Mouse (Mus musculus): ENCODE data around the gene F8a. TPM values are rescaled to one million over a fixed set of nuclear protein-coding genes. Genes with fewer than 3 reads are reported as not detected.
"Not testable (repeated sequence)": the region's sequence is repeated elsewhere in the genome, so short reads cannot be mapped to it uniquely, and the experiment has no call there.

Gene F8a
- polyA plus RNA-seq (2016; fragmentation: Nextera tagmentation; extraction: Ambion mirVana), result 14.1 and 19.8 TPM in 2 replicates

- peaks cover 10% of the 10 kb centered on the region for H3K27me3 ChIP-seq (ENCODE audit: insufficient read depth, poor library complexity, severe bottlenecking)
- 0 out of 2 replicates have a peak, but pooled peaks cover 7% of the 10 kb centered on the region for H3K4me1 ChIP-seq (replicated peaks)
- WGBS, result 18% methylated on average over 39 of the region's 39 CpGs
- no peaks in the 10 kb centered on the region for H3K36me3 ChIP-seq
- peak; percentile 83 for DNase-seq (ENCODE audit: low spot score)
- H3K9me3 ChIP-seq, result peaks cover 4% of the 10 kb centered on the region; the same call in 1 of the 2 replicates
- peak within 1 kb of the TSS; percentile 72 for H3K4me3 ChIP-seq
- H3K27ac ChIP-seq, result peak within 1 kb of the TSS; percentile 89
These were observed at the start of gene F8a for GRCm38 (mm10) chrX:73227914-73228605. TSS of gene F8a (plus strand) at chrX:73228291.

GRCm38 (mm10) chrX:73191934-73192333 lies 36.2 kb upstream of the F8a start, which contains the start of gene Xlr3b:
TSS of gene Xlr3b (plus strand) at chrX:73192207.
- H3K36me3 ChIP-seq; H3K27me3 ChIP-seq (ENCODE audit: insufficient read depth, poor library complexity, severe bottlenecking); H3K4me3 ChIP-seq; H3K9me3 ChIP-seq; H3K27ac ChIP-seq; H3K4me1 ChIP-seq (replicated peaks); DNase-seq (ENCODE audit: low spot score): not testable (repeated sequence)
- 78% methylated on average over 12 of the region's 12 CpGs for WGBS

GRCm38 (mm10) chrX:73213819-73214564 lies 14.1 kb upstream of the F8a start, which contains the start of gene Xlr4b:
TSS of gene Xlr4b (plus strand) at chrX:73214333.
- DNase-seq (ENCODE audit: low spot score); H3K9me3 ChIP-seq; H3K27ac ChIP-seq; H3K4me1 ChIP-seq (replicated peaks); H3K27me3 ChIP-seq (ENCODE audit: insufficient read depth, poor library complexity, severe bottlenecking); H3K36me3 ChIP-seq; H3K4me3 ChIP-seq: not testable (repeated sequence)
- 83% methylated on average over 19 of the region's 19 CpGs for WGBS

- H3K4me1 ChIP-seq (replicated peaks), result 0 out of 2 replicates have a peak, but pooled peaks cover 7% of the 10 kb centered on the region
- H3K4me3 ChIP-seq, result no peak overlapping the region
- no peaks in the 10 kb centered on the region for H3K36me3 ChIP-seq
- H3K9me3 ChIP-seq, result peaks cover 4% of the 10 kb centered on the region; the same call in 1 of the 2 replicates
- H3K27me3 ChIP-seq (ENCODE audit: insufficient read depth, poor library complexity, severe bottlenecking), result peaks cover 10% of the 10 kb centered on the region
- no peak for DNase-seq (ENCODE audit: low spot score)
- no peak overlapping the region for H3K27ac ChIP-seq
- 61% methylated on average over 1 of the region's 1 CpGs for WGBS
These were observed 2.7 kb upstream of the F8a start for GRCm38 (mm10) chrX:73225365-73225764.

- Histone ChIP-seq H3K9me3 (peaks cover 4% of the 10 kb centered on the region; the same call in 1 of the 2 replicates), H3K27me3 (ENCODE audit: insufficient read depth, poor library complexity, severe bottlenecking) (peaks cover 10% of the 10 kb centered on the region), H3K4me3 (peak overlapping the region; percentile 72), H3K4me1 (replicated peaks) (0 out of 2 replicates have a peak, but pooled peaks cover 7% of the 10 kb centered on the region), H3K27ac (peak overlapping the region; percentile 89), H3K36me3 (no peaks in the 10 kb centered on the region)
- 16% methylated on average over 51 of the region's 51 CpGs for WGBS
- peak; percentile 36 for DNase-seq (ENCODE audit: low spot score)
These were observed 619 bp downstream of the F8a start for GRCm38 (mm10) chrX:73228606-73229214.

- Histone ChIP-seq H3K27me3 (ENCODE audit: insufficient read depth, poor library complexity, severe bottlenecking) (peaks cover 10% of the 10 kb centered on the region), H3K9me3 (peaks cover 4% of the 10 kb centered on the region; the same call in 1 of the 2 replicates), H3K36me3 (no peaks in the 10 kb centered on the region), H3K27ac (peak overlapping the region; percentile 89), H3K4me3 (peak overlapping the region; percentile 72), H3K4me1 (replicated peaks) (0 out of 2 replicates have a peak, but pooled peaks cover 7% of the 10 kb centered on the region)
- WGBS, result 39% methylated on average over 3 of the region's 3 CpGs
- no peak for DNase-seq (ENCODE audit: low spot score)
These were observed 1.2 kb downstream of the F8a start for GRCm38 (mm10) chrX:73229288-73229687.

- not testable (repeated sequence) for H3K27me3 ChIP-seq (ENCODE audit: insufficient read depth, poor library complexity, severe bottlenecking); DNase-seq (ENCODE audit: low spot score)
- 88% methylated on average over 14 of the region's 14 CpGs for WGBS
These were observed 14.8 kb downstream of the F8a start, which contains the start of gene Xlr4c for GRCm38 (mm10) chrX:73242821-73243325. TSS of gene Xlr4c (minus strand) at chrX:73243130.

GRCm38 (mm10) chrX:73262428-73262827 lies 34.3 kb downstream of the F8a start:
- not testable (repeated sequence) for H3K4me1 ChIP-seq (replicated peaks); H3K9me3 ChIP-seq; H3K27ac ChIP-seq; H3K27me3 ChIP-seq (ENCODE audit: insufficient read depth, poor library complexity, severe bottlenecking); DNase-seq (ENCODE audit: low spot score); H3K4me3 ChIP-seq; H3K36me3 ChIP-seq
- 79% methylated on average over 1 of the region's 2 CpGs for WGBS

More at GRCm38 (mm10) chrX:73242821-73243325, 14.8 kb downstream of the F8a start, which contains the start of gene Xlr4c:
- not testable (repeated sequence) for H3K27ac ChIP-seq; H3K4me3 ChIP-seq; H3K4me1 ChIP-seq (replicated peaks); H3K9me3 ChIP-seq; H3K36me3 ChIP-seq

GRCm38 (mm10) chrX:73265270-73265669 lies 37.2 kb downstream of the F8a start, which contains the start of gene Xlr3c:
TSS of gene Xlr3c (minus strand) at chrX:73265390.
- not testable (repeated sequence) for H3K36me3 ChIP-seq; H3K27ac ChIP-seq; H3K4me3 ChIP-seq; H3K4me1 ChIP-seq (replicated peaks); DNase-seq (ENCODE audit: low spot score); H3K27me3 ChIP-seq (ENCODE audit: insufficient read depth, poor library complexity, severe bottlenecking); H3K9me3 ChIP-seq
- WGBS, result 88% methylated on average over 14 of the region's 14 CpGs

Other genes starting within 250 kb of the F8a start
- 3.7 and 5.1 TPM in 2 replicates for gene Zfp185, start 241.0 kb upstream of the F8a start, polyA plus RNA-seq (2016; fragmentation: Nextera tagmentation; extraction: Ambion mirVana)
- 0.09 and 0.11 TPM in 2 replicates for gene Pnma5, start 191.2 kb upstream of the F8a start, polyA plus RNA-seq (2016; fragmentation: Nextera tagmentation; extraction: Ambion mirVana)
- gene Pnma3, start 163.5 kb upstream of the F8a start, polyA plus RNA-seq (2016; fragmentation: Nextera tagmentation; extraction: Ambion mirVana), result 0.25 and 0.51 TPM in 2 replicates
- 1.5 TPM in 1 of 2 replicates, not detected in the other for gene Xlr4a, start 145.8 kb upstream of the F8a start, polyA plus RNA-seq (2016; fragmentation: Nextera tagmentation; extraction: Ambion mirVana)
- 2.1 and 2.7 TPM in 2 replicates for gene Xlr3a, start 131.2 kb upstream of the F8a start, polyA plus RNA-seq (2016; fragmentation: Nextera tagmentation; extraction: Ambion mirVana)
- gene Gm14685, start 111.2 kb upstream of the F8a start, polyA plus RNA-seq (2016; fragmentation: Nextera tagmentation; extraction: Ambion mirVana), result 0.24 and 0.26 TPM in 2 replicates
- not detected in 2 replicates for gene Xlr5b, start 79.5 kb upstream of the F8a start, polyA plus RNA-seq (2016; fragmentation: Nextera tagmentation; extraction: Ambion mirVana)
- gene DXBay18, start 78.8 kb upstream of the F8a start, polyA plus RNA-seq (2016; fragmentation: Nextera tagmentation; extraction: Ambion mirVana), result not detected in 2 replicates
- gene Spin2d, start 51.3 kb upstream of the F8a start, polyA plus RNA-seq (2016; fragmentation: Nextera tagmentation; extraction: Ambion mirVana), result not detected in 2 replicates
- 11.1 and 12.8 TPM in 2 replicates for gene Xlr3b, start 36.1 kb upstream of the F8a start, polyA plus RNA-seq (2016; fragmentation: Nextera tagmentation; extraction: Ambion mirVana)
- gene Xlr4b, start 14.0 kb upstream of the F8a start, polyA plus RNA-seq (2016; fragmentation: Nextera tagmentation; extraction: Ambion mirVana), result 0.45 and 0.68 TPM in 2 replicates
- gene Xlr4c, start 14.8 kb downstream of the F8a start, polyA plus RNA-seq (2016; fragmentation: Nextera tagmentation; extraction: Ambion mirVana), result 0.27 TPM in 1 of 2 replicates, not detected in the other
- gene Xlr3c, start 37.1 kb downstream of the F8a start, polyA plus RNA-seq (2016; fragmentation: Nextera tagmentation; extraction: Ambion mirVana), result 0.20 and 0.30 TPM in 2 replicates
- not detected in 2 replicates for gene Xlr5a, start 64.7 kb downstream of the F8a start, polyA plus RNA-seq (2016; fragmentation: Nextera tagmentation; extraction: Ambion mirVana)
- not detected in 2 replicates for gene Xlr5c, start 64.7 kb downstream of the F8a start, polyA plus RNA-seq (2016; fragmentation: Nextera tagmentation; extraction: Ambion mirVana)
- gene Gm45015, start 108.5 kb downstream of the F8a start, polyA plus RNA-seq (2016; fragmentation: Nextera tagmentation; extraction: Ambion mirVana), result not detected in 2 replicates
- 12.6 and 13.4 TPM in 2 replicates for gene Zfp275, start 114.3 kb downstream of the F8a start, polyA plus RNA-seq (2016; fragmentation: Nextera tagmentation; extraction: Ambion mirVana)
- gene Gm18336, start 170.4 kb downstream of the F8a start, polyA plus RNA-seq (2016; fragmentation: Nextera tagmentation; extraction: Ambion mirVana), result not detected in 2 replicates
- 0.10 and 0.17 TPM in 2 replicates for gene Zfp92, start 182.8 kb downstream of the F8a start, polyA plus RNA-seq (2016; fragmentation: Nextera tagmentation; extraction: Ambion mirVana)
- 0.16 TPM in 1 of 2 replicates, not detected in the other for gene Trex2, start 207.1 kb downstream of the F8a start, polyA plus RNA-seq (2016; fragmentation: Nextera tagmentation; extraction: Ambion mirVana)
- 79.7 and 81.4 TPM in 2 replicates for gene Haus7, start 230.8 kb downstream of the F8a start, polyA plus RNA-seq (2016; fragmentation: Nextera tagmentation; extraction: Ambion mirVana)

Measured in hindbrain, embryonic 10.5 days (tissue).